Mouse (Mus musculus) hematopoietic multipotent progenitor cell, adult 10-12 weeks (in vitro differentiated cells): ENCODE measurements around the gene Large2. TPM values are rescaled to one million over a fixed set of nuclear protein-coding genes. Genes with fewer than 3 reads are reported as not detected.

Experiments
- polyA plus RNA-seq: library from polyadenylated mRNA; stranded (reverse); fragments of >175 nt; gene quantifications from 2 replicates; pipeline ENCODE4 v1.2.3, GENCODE M21; 2012; ENCODE audit warnings: low replicate concordance

Large2 gene
- polyA plus RNA-seq, result 0.36 and 0.64 TPM in 2 replicates

DNA sequence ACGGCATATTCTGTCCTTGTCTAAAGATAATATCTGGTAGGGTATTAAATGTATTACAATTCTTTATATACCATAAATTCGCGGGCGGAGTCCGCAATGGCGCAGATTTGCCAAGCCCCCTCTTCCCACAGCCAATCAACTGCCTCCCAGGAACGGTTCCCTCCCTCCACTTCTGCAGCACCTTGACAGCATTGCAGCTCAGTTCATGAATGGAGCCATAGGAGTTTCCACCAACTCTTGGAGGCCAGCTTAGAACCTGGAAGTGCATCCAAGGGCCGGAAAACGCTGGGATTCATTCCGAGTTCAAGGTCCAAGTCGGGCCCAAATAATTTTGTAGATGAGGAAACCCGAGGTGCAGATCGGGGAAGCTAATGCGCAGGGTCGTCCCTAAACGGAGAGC lies at the start of gene Large2, which contains the start of gene Pex16:
Gene Large2, minus strand, starts transcription at position 356 of the 400 bp plus-strand sequence.
Gene Pex16, plus strand, starts transcription at position 163 of the 400 bp plus-strand sequence.

DNA sequence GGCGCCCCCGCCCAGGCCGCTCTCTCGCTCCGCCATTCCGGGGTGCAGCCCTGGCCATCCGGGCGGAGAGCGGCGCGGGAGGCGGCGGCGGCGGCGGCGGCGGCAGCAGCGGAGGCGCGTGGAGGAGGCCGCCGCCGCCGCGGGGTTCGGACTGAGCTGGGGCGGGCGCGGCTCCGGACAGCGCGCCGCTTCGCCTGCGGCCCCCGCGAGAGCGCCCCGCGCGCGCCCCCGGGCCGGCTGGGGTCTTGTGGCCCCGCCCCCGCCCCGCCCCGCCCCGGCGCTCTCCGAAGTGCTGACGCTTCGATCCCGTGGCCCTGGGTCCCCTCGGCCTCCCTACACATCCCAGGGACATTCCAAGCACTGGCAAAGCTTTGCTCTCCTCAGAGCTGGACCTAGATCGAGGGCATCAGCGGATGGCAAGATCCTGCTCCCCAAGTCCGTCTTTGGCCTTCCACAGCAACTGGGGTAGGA lies 26.5 kb upstream of the Large2 start, which contains the start of gene Mapk8ip1:
Gene Mapk8ip1, minus strand, starts transcription at position 173 of the 471 bp plus-strand sequence.

DNA sequence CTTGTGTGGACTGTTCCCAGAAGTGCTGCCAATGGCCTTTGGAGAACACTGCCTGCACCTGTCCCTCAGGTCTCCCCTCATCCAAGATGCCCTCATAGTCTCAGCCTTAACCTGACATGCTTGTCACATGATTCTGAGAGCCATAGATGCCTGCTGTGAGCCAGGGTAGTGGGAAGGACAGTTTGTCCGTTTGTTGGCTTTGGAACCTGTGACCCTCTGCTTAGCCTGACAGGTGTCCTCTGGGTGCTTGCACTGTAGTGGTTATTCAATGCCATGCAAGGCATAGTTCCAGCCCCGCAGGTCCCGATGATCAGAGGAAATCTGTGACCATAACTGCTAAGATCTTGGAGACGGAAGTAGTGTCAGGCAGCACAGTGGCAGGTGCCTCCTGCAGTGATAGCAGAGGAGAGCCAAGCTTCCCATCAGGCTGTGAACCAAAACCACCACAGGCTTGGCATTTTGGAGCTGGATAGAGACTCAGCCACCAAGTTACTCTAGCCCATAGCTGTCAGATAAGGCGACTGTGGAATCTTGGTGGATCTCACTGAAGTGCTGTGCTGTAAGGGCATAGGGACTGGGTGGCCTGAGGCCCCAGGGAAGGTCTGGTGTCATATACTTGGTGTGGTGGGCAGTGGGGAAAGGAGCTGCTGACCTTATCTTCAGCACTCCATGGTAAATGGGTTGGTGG lies 7.4 kb upstream of the Large2 start, which contains the start of gene 1700029I15Rik:
Gene 1700029I15Rik, plus strand, starts transcription at position 638 of the 688 bp plus-strand sequence.

Other genes starting within 250 kb of the Large2 start
- 28.5 and 34.8 TPM in 2 replicates for gene Pex16, start 193 bp downstream of the Large2 start, polyA plus RNA-seq
- gene 1700029I15Rik, start 7.7 kb upstream of the Large2 start, polyA plus RNA-seq, result 4.6 and 8.0 TPM in 2 replicates
- 0.83 and 2.0 TPM in 2 replicates for gene Mapk8ip1, start 26.4 kb upstream of the Large2 start, polyA plus RNA-seq
- 6.8 and 9.3 TPM in 2 replicates for gene Cry2, start 59.2 kb upstream of the Large2 start, polyA plus RNA-seq
- gene Slc35c1, start 85.7 kb upstream of the Large2 start, polyA plus RNA-seq, result 36.4 and 39.7 TPM in 2 replicates
- 9.0 and 10.2 TPM in 2 replicates for gene Chst1, start 224.8 kb upstream of the Large2 start, polyA plus RNA-seq